Mouse (Mus musculus) testis, postnatal 10 days (tissue): ENCODE results near the gene Lman1l.
A peak's percentile ranks its signal among the peaks of the same experiment; 100 is the strongest.

Experiments
- DNase-seq: peaks from one replicate; pipeline ENCODE4 v3.0.0; 2021; ENCODE audit warnings: low spot score

The Lman1l gene

GRCm38 (mm10) chr9:57620674-57621073 is at the start of gene Lman1l:
TSS of gene Lman1l (minus strand) at chr9:57620774.
- no peak for DNase-seq

- DNase-seq = no peak
Observed at GRCm38 (mm10) chr9:57669566-57669965, 49.0 kb upstream of the Lman1l start.

- DNase-seq = no peak
Observed at GRCm38 (mm10) chr9:57668277-57668676, 47.7 kb upstream of the Lman1l start.

- DNase-seq = no peak
Observed at GRCm38 (mm10) chr9:57667817-57668216, 47.2 kb upstream of the Lman1l start.

GRCm38 (mm10) chr9:57667136-57667535 is 46.6 kb upstream of the Lman1l start:
- no peak for DNase-seq

GRCm38 (mm10) chr9:57666536-57666935 is 46.0 kb upstream of the Lman1l start:
- no peak for DNase-seq

- DNase-seq = no peak
Observed at GRCm38 (mm10) chr9:57664616-57665015, 44.0 kb upstream of the Lman1l start.

GRCm38 (mm10) chr9:57661552-57661951 is 41.0 kb upstream of the Lman1l start:
- DNase-seq = no peak

- no peak for DNase-seq
Observed at GRCm38 (mm10) chr9:57660501-57660900, 39.9 kb upstream of the Lman1l start.

- peak; percentile 74 for DNase-seq
Observed at GRCm38 (mm10) chr9:57659774-57660173, 39.2 kb upstream of the Lman1l start.

- DNase-seq = no peak
Observed at GRCm38 (mm10) chr9:57658970-57659369, 38.4 kb upstream of the Lman1l start.

- no peak for DNase-seq
Observed at GRCm38 (mm10) chr9:57657843-57658242, 37.3 kb upstream of the Lman1l start.

- DNase-seq = no peak
Observed at GRCm38 (mm10) chr9:57656631-57657350, 36.2 kb upstream of the Lman1l start.

- DNase-seq = peak; percentile 98
Observed at GRCm38 (mm10) chr9:57655749-57656148, 35.2 kb upstream of the Lman1l start.

GRCm38 (mm10) chr9:57654966-57655365 is 34.4 kb upstream of the Lman1l start:
- no peak for DNase-seq

GRCm38 (mm10) chr9:57653283-57653682 is 32.7 kb upstream of the Lman1l start, which contains the start of gene Csk:
TSS of gene Csk (minus strand) at chr9:57653631.
- no peak for DNase-seq

GRCm38 (mm10) chr9:57652855-57653254 is 32.3 kb upstream of the Lman1l start:
- DNase-seq = no peak

- no peak for DNase-seq
Observed at GRCm38 (mm10) chr9:57652351-57652750, 31.8 kb upstream of the Lman1l start.

GRCm38 (mm10) chr9:57650786-57651311 is 30.3 kb upstream of the Lman1l start:
- DNase-seq = no peak

GRCm38 (mm10) chr9:57650130-57650785 is 29.7 kb upstream of the Lman1l start:
- DNase-seq = no peak

GRCm38 (mm10) chr9:57647286-57648108 is 26.9 kb upstream of the Lman1l start:
- no peak for DNase-seq

GRCm38 (mm10) chr9:57646551-57647103 is 26.1 kb upstream of the Lman1l start:
- no peak for DNase-seq
